Mouse (Mus musculus) ES-Bruce4 (cell line): ENCODE measurements around the gene Hmga1b.

Experiments
- CTCF ChIP-seq: IDR thresholded peaks from one replicate; pipeline ENCODE4 v1.8.1; 2011; ENCODE audit warnings: low read depth, low read length
- EP300 ChIP-seq: IDR thresholded peaks from 2 replicates; pipeline ENCODE4 v1.6.1; 2011; ENCODE audit warnings: low read depth, low read length; ENCODE audit not compliant: insufficient read depth
- POLR2A ChIP-seq: IDR thresholded peaks from one replicate; pipeline ENCODE4 v1.8.1; 2011; ENCODE audit warnings: low read length; ENCODE audit not compliant: insufficient read depth

DNA sequence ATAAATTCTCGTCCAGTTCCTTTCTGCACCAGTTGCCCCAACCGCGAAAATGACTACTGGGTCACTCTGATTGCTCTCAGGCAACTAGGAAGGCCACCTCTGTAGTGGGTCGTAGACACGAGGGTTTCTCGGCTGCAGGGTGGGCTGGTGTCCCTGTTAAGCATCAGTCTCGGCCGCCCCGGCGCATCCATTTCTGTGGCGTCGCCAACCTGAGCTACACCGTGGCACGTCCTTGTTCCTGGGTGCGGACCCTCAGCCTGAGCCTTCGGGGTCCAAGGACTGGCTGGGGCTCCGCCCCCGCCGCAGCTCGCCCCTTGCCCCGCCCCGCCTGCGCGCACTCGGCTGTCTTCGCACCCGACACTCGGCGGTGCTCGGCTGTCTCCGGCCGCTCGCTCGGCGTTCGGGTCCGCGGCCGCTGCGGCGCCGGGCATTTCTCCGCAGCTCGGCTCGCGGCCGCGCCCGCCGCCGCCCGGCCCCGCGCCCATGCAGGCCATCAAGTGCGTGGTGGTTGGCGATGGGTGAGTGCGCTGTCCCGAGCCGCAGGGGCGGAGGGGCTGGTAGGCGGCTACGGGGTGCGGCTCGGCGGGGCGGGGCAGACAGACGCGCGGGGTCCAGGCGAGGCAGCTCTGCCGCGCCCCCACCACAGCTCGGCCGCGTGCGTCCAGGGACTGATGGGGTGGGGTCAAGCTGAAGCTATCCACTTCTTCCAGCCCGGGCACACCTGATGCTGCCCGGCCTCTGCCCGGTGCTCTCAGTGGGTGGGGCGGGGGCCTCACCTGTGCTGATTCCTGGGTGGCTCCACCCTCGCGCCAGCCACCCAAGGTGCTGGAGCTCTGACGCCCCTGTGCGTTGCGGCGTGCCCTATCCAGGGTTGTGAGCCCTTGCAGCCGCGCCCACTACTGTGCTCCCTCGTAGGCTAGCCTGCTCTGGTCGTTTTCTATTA, 41.2 kb upstream of the Hmga1b start, which contains the start of gene Rac3:
- TF ChIP-seq CTCF (no peak), POLR2A (no peak), EP300 (no peak)
